Mouse (Mus musculus) skeletal muscle tissue, adult 2 months (tissue): ENCODE results near the gene E2f4.
"Not testable (repeated sequence)": the region's sequence is repeated elsewhere in the genome, so short reads cannot be mapped to it uniquely, and the experiment has no call there.

Experiments used
- DNase-seq: peaks from one replicate; pipeline ENCODE4 v3.0.0-alpha.2; 2012; ENCODE audit warnings: low read depth, low spot score

The E2f4 gene

GRCm38 (mm10) chr8:105269075-105269458, 28.4 kb upstream of the E2f4 start:
- DNase-seq, result no peak

GRCm38 (mm10) chr8:105269461-105269947, 28.0 kb upstream of the E2f4 start, which contains the start of gene Hsf4:
TSS of gene Hsf4 (plus strand) at chr8:105269801.
- peak; percentile 55 for DNase-seq

GRCm38 (mm10) chr8:105270101-105270915, 27.2 kb upstream of the E2f4 start:
- no peak for DNase-seq

GRCm38 (mm10) chr8:105270916-105271186, 26.6 kb upstream of the E2f4 start:
- DNase-seq, result no peak

GRCm38 (mm10) chr8:105275387-105275786, 22.1 kb upstream of the E2f4 start:
- DNase-seq, result no peak

GRCm38 (mm10) chr8:105275840-105276239, 21.6 kb upstream of the E2f4 start, which contains the start of gene Nol3:
TSS of gene Nol3 (plus strand) at chr8:105276140.
- no peak for DNase-seq

GRCm38 (mm10) chr8:105276292-105277120, 21.0 kb upstream of the E2f4 start:
- DNase-seq, result peak; percentile 62

- peak; percentile 89 for DNase-seq
Measured at GRCm38 (mm10) chr8:105278911-105279334, 18.5 kb upstream of the E2f4 start.

GRCm38 (mm10) chr8:105280567-105280966, 16.9 kb upstream of the E2f4 start:
- no peak for DNase-seq

GRCm38 (mm10) chr8:105281821-105282220, 15.6 kb upstream of the E2f4 start:
- DNase-seq, result no peak

- no peak for DNase-seq
Measured at GRCm38 (mm10) chr8:105282239-105282638, 15.2 kb upstream of the E2f4 start.

- DNase-seq, result no peak
Measured at GRCm38 (mm10) chr8:105283074-105283473, 14.4 kb upstream of the E2f4 start.

- no peak for DNase-seq
Measured at GRCm38 (mm10) chr8:105285514-105285913, 11.9 kb upstream of the E2f4 start.

GRCm38 (mm10) chr8:105286907-105287306, 10.6 kb upstream of the E2f4 start:
- DNase-seq, result no peak

GRCm38 (mm10) chr8:105288231-105288630, 9.2 kb upstream of the E2f4 start:
- no peak for DNase-seq

GRCm38 (mm10) chr8:105288958-105289732, 8.3 kb upstream of the E2f4 start:
- DNase-seq, result peak; percentile 83

GRCm38 (mm10) chr8:105289805-105290460, 7.5 kb upstream of the E2f4 start, which contains the start of gene 4931428F04Rik:
TSS of gene 4931428F04Rik (minus strand) at chr8:105289864.
- DNase-seq, result no peak

GRCm38 (mm10) chr8:105290554-105291314, 6.7 kb upstream of the E2f4 start:
- DNase-seq, result peak; percentile 63

- not testable (repeated sequence) for DNase-seq
Measured at GRCm38 (mm10) chr8:105291364-105291763, 6.1 kb upstream of the E2f4 start.

- DNase-seq, result not testable (repeated sequence)
Measured at GRCm38 (mm10) chr8:105291802-105292201, 5.7 kb upstream of the E2f4 start.
